Mouse (Mus musculus) lung, postnatal 0 days (tissue): ENCODE measurements around the gene Alpi.

Experiments
- CTCF ChIP-seq: IDR thresholded peaks from 2 replicates; pipeline ENCODE4 v1.5.1; 2016; ENCODE audit warnings: antibody characterized with exemption, mild to moderate bottlenecking
- EP300 ChIP-seq: IDR thresholded peaks from 2 replicates; pipeline ENCODE4 v1.6.1; 2016; ENCODE audit warnings: antibody characterized with exemption, mild to moderate bottlenecking, control low read depth

GRCm38 (mm10) chr1:87124673-87125072 is 23.3 kb upstream of the Alpi start, which contains the start of gene Akp3:
- TF ChIP-seq CTCF, result no peak
- no peak for TF ChIP-seq EP300
